Mouse (Mus musculus): ENCODE results near the gene Rrn3.
"Not testable (repeated sequence)": the region's sequence is repeated elsewhere in the genome, so short reads cannot be mapped to it uniquely, and the experiment has no call there.

Gene Rrn3

DNA sequence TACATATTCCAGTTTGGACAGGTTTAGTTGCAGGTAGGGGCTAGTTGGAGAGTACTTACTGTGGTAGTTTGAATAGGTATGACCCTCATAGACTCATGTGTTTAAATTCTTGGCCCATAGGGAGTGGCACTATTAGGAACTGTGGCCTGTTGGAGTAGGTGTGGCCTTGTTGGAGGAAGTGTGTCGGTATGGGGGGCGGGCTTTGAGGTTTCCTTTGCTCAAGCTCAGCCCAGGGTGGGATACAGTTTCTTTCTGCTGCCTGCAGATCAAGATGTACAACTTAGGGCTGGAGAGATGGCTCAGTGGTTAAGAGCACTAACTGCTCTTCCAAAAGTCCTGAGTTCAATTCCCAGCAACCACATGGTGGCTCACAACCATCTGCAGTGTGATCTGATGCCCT, 12.9 kb downstream of the Rrn3 start:
- DNase-seq, result not testable (repeated sequence)

DNA sequence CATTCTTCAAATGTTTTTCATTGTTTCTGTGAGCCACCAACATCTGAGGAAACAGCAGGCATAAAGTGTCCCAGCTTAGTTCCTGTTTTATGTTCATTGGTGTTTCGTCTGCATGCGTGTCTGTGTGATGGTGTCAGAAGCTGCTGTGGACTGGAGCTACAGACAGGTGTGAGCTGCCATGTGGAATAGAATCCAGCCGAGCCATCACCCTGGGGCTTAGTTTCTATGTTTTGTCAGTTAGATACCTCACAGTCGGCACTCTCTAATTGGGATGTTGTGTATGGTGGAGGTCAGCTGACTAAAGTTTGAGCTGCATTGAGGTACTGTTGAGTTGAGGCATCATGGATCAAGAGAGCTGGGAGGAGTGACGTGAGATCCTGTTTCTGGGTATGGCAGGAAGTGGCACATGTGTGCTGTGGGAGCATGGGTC, 16.3 kb downstream of the Rrn3 start:
- no peak for DNase-seq

- DNase-seq, result no peak
Observed at GRCm38 (mm10) chr16:13801231-13801630, 20.7 kb downstream of the Rrn3 start.

- peak; percentile 85 for DNase-seq
Observed at GRCm38 (mm10) chr16:13804666-13805065, 24.2 kb downstream of the Rrn3 start.

DNA sequence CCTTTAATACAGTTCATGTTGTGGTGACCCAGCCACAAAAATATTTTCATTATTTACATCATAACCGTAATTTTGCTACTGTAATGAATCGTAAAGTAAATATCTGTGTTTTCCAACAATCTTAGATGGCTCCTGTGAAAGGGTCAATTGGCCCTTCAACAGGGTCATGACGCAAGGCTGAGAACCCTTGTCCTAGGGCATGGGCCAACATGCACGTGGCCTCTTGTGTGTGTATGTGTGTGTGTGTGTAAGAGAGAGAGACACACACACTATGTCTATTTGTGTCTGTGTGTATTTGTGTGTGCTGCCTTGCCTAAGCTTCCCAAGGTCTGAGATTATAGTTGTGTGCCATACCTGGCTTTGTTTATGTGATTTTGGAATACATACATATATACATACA, 27.1 kb downstream of the Rrn3 start:
- DNase-seq, result no peak

DNA sequence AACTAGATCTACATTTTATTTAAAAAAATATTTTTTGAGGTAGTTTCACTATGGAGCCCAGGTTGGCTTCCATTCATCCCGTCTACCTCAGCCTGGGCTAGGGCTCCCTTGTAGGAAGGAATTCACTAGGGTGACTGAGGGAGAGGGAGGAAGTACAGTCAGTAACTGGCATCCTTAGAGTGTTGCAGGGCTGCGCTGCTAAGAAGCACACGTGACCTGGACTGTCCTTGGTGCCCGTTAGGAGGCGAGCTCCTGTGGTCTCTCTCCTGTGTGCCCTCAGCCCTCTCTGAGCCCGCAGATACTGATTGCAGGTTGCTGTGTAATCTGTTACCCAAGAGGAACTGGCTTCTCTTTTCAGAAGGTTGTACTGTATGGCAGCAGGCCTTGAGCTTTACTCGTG, 27.9 kb downstream of the Rrn3 start:
- DNase-seq, result no peak

- no peak for DNase-seq
Observed at GRCm38 (mm10) chr16:13812152-13812551, 31.6 kb downstream of the Rrn3 start.

- DNase-seq, result no peak
Observed at GRCm38 (mm10) chr16:13813200-13813599, 32.7 kb downstream of the Rrn3 start.

DNA sequence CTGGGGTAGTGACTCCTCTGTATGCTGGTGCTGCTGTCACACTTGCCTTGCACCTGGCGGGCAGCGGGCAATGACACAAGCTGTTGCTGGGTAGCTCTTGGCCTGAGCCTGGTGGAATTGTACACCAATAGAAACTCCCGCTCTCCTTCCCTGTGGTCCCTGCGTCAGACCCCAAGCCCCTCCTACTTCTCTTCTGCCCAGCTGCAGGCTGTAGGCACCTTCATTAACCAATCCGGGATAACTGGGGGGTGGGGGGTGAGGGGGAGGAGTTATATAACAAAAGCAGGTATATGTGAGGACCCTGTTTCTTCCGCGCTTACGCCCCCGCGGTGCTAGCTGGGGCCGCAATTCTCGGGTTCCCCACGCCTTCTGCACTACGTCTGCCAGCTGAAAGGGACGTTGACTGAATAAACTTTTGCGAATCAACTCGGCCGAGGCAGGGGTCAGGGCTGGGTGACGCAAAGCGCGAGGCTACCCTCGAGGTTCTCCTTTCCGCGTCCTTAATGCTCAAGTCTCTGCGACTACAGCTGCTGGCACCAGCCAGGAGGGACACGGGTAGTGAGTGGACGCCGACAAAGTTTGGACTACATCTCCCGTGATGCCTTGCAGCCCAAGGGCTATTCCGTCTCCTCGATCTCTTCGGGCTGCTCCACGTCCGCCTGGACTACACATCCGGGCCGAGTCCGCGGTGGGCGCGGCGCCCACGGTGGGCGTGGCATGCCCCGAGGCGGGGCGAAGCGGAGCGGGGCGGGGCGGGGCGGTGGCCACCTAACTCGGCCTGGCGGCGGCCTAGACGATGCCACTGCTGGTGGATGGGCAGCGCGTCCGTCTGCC, 38.3 kb downstream of the Rrn3 start, which contains the start of gene Ntan1:
Ntan1 (plus strand) TSS at position 286 of the 834 bp plus-strand sequence.
- DNase-seq, result peak; percentile 100

DNA sequence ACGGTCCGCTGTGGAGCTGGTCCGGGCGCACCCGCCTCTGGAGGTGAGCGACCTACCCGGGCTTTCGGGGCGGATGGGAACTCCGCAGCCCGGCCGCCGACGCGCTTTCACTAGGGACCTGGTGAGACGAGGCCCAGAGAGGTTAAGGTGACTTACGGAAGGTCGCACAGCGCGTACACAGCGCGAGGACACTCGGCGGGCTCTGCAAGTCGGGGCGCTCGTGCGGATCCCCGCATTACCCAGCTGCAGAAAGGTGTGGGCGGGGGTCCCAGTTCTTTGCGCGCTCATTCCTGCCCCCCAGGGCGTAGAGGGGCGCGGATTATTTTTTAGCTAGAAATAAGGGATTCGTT, 38.9 kb downstream of the Rrn3 start:
- no peak for DNase-seq

DNA sequence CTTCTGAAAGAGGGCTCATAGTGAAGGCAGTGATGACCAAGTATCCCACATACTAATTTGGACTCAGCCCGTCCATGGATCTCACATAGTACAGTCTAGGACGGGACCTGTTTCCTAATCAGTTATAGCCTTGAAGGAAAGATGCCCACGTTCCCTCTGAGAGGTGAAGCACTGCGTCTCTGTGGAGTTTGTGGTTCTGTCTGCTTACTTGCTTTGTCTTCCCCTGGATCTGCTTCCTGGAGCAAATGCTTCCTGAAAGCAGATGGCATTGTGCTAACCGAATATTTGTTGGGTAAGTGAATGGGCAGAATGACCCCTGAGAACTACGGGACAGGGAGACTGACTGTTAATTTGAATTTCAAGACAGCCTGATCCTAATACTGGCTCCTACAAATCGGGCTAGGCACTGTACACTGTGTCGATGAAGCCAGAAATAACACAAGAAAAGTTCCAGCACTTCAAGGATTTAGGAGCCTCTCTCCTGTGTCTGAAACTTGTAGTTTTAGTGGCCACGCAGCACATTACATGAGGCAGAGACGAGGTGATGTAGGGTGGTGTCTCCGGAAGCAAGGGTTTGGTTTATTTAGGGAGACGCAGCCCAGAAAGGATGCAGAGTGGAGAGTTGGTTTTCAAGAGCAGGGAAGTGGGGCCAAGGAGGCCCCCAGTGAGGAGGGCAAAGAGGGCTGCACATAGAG, 39.4 kb downstream of the Rrn3 start:
- DNase-seq, result no peak

DNA sequence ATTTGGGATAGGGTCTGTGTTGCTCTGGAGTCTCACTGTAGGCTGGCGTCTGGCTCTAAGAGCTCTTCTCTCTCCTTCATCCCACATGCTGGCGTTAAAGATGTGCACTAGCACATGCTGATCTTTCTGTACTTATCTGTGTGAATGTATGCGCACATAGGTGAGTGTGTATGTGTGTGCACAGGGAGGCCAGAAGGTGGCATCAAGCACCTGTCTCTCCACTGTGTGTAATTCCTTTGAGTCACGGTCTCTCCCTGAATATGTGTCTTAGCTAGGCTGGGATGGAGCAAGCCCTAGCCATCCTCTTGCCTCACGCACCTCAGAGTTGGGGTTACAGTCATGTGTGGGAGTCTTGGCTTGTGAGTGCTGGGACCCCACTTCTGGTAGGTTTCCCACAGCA, 40.3 kb downstream of the Rrn3 start:
- DNase-seq, result no peak

DNA sequence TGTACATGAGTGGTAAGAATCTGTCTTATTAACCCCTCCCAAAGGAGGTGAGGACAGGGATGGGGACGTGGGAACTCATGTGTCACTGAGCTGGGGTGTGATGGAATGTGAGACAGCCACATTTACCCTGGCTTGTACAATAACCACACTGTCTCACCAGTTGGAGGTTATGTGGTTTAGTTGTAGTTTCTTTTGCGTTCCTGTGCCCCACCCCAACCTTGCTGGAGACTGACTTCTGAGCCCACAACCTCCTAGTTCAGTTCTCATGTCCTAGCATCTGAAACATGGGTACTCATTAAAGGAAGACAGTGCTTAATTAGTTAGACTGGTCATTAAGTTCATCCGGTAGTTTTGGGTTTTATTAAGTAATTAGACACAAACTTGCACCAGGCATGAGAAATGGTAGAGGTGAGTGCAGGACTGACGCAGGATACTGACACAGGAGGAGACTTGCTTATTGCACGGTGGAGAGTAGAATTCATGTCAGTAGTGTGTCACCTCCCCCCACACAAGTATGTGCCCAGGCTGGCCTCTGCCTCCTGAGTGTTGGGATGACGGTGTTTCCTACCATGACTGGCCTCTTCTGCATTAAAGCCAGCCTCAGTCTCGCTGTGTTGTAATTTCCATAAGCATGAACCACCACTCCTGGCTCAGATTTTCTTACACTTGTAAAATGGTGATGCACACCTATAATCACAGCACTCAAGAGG, 45.4 kb downstream of the Rrn3 start:
- DNase-seq, result peak; percentile 60

DNA sequence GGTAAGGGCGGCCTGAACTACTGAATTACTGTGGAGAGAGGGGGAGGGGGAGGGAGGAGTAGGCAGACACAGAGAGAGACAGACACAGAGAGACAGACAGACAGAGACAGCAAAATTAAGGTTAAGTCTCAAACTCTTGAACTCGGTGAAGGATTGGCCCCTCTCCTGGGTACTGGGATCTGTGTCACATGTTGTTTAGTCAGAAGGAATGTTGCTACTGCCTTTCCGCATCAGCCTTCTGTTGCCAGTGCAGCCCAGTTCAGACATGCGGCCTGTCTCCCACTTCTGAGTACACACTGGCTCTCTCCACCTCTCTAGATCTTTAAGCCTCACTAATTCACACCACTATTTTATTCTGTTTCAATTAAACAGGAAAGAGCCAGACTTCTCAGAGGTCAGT, 46.0 kb downstream of the Rrn3 start:
- peak; percentile 85 for DNase-seq

GRCm38 (mm10) chr16:13830444-13830843, 49.9 kb downstream of the Rrn3 start:
- DNase-seq, result no peak

DNA sequence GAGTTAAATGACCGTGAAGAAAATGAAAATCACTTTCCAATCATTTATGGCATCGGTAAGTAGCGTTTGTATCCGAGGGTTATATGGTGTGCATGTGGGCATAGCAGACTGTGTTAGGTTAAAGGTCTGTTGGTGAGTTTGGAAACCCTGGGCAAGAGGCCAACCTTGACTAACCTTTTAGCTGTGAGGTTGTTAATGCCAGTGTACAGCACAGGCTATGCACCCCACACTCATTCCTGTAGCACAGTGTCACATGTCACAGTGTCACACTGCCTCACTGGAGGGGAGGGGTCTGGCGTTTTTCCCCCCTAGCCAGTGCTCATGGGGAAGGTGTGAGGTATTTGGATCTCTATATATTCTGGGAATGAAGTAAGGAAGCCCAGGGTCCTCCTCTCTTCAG, 51.1 kb downstream of the Rrn3 start:
- DNase-seq, result peak; percentile 84

- DNase-seq, result peak; percentile 65
Observed at GRCm38 (mm10) chr16:13834382-13834781, 53.9 kb downstream of the Rrn3 start.

GRCm38 (mm10) chr16:13840056-13840455, 59.5 kb downstream of the Rrn3 start:
- peak; percentile 56 for DNase-seq

- peak; percentile 76 for DNase-seq
Observed at GRCm38 (mm10) chr16:13840956-13841355, 60.4 kb downstream of the Rrn3 start.

DNA sequence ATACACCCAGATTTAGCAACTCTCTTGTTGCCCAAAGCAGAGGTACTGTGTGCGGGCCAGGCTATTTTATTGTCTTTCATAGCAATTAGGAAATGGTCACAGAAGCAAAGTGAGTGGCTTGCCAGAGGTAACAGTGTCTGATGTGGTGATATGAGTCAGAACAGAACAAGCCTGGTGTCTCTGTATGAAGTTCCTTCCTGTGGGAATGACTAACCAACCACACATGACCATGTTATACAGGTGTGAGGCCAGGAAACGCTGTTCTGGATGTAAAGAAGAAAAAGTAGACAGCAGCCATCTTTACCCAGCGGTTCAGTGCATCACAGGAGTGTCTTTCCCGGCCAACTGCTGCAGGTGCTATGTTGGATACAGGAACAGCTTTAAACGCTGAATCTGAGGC, 64.5 kb downstream of the Rrn3 start:
- DNase-seq, result peak; percentile 55

- peak; percentile 61 for DNase-seq
Observed at GRCm38 (mm10) chr16:13846675-13847074, 66.2 kb downstream of the Rrn3 start.

DNA sequence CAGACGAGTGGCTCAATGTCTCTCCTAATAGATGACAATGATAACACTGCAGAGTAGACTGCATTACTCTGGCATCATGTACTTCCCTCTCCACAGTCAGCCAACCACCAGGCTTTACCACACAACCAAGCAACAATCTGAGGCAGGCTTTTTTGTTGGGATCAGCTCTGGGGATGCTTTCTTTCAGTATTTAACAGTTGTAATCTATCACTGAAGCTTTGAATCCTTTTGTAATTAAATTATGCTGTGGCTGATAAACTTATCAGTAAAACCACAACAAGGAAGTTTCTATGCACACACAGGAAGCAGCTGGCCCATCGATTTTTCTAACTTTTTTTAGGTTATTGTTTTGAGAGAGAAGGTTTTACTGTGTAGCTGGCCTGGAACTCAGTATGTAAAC, 67.8 kb downstream of the Rrn3 start:
- DNase-seq, result no peak

GRCm38 (mm10) chr16:13851446-13851845, 70.9 kb downstream of the Rrn3 start:
- DNase-seq, result peak; percentile 60

DNA sequence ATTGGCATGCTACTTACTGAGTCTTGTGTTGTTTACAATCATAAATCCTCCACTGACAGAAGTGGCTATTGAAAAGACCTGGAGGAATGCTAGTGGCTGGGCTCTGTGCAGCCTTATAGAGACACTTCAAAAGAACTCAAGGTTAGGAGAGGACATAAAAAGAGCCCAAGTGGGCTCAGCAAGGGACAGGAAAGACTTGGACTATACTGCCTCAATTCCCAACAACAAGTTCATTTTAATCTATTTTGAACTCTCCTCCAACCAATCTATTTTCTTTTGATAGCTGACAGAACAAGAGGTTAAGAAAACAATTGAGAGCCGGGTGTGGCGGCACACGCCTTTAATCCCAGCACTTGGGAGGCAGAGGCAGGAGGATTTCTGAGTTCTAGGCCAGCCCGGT, 73.4 kb downstream of the Rrn3 start:
- DNase-seq, result no peak
